Mouse (Mus musculus): ENCODE measurements around the gene Dctn1. TPM values are rescaled to one million over a fixed set of nuclear protein-coding genes. Genes with fewer than 3 reads are reported as not detected.

Dctn1 gene
- polyA plus RNA-seq, 1 experiment from 2014 or later, result 94.1 TPM

- Histone ChIP-seq H3K36me3 (ENCODE audit: insufficient read depth) (peaks cover 30% of the 10 kb centered on the region), H3K4me2 (no peak overlapping the region), H3K27me3 (ENCODE audit: insufficient read depth, low read length) (no peaks in the 10 kb centered on the region), H3K4me3 (ENCODE audit: low read depth, low read length) (no peak overlapping the region), H3K4me1 (ENCODE audit: insufficient read depth) (peaks cover 14% of the 10 kb centered on the region), H3K9me3 (ENCODE audit: low read depth, low read length) (no peaks in the 10 kb centered on the region), H3K27ac (ENCODE audit: low read depth) (no peak overlapping the region), H3K9ac (no peak overlapping the region)
- 47% methylated on average over 11 of the region's 11 CpGs for WGBS
- TF ChIP-seq CTCF (IDR thresholded peaks at IDR 0.05; ENCODE audit: low read depth), result no peak
- DNase-seq, result no peak
- ATAC-seq (ENCODE audit: insufficient read depth), result no peak
Measured at GRCm38 (mm10) chr6:83142886-83143285, 22.8 kb upstream of the Dctn1 start.

DNA sequence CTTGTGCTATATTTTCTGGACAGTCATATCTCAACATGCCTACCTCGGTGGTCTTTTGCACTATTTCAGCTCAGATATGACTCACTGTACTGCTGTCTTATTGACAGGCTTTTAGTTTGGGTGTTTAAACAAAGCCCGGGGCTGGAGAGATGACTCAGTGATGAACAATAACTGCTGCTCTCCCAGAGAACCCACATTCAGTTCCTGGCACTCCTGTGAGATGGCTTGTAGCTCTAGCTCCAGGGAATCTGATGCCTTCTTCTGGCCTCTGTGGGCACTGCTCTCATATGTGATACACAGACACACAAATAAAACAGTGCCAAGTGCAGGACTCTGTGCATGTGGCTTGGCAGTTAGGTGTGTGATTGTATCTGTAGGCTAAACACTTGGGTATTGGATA is 20.5 kb upstream of the Dctn1 start:
- Histone ChIP-seq H3K27ac (ENCODE audit: low read depth) (no peak overlapping the region), H3K27me3 (ENCODE audit: insufficient read depth, low read length) (no peaks in the 10 kb centered on the region)

GRCm38 (mm10) chr6:83145805-83146204 is 19.9 kb upstream of the Dctn1 start:
- TF ChIP-seq CTCF (IDR thresholded peaks at IDR 0.05; ENCODE audit: low read depth), result no peak
- no peak overlapping the region; the same call in 1 of the 2 replicates for H3K9ac ChIP-seq
- H3K36me3 ChIP-seq (ENCODE audit: insufficient read depth), result peaks cover 49% of the 10 kb centered on the region
- H3K27ac ChIP-seq (ENCODE audit: low read depth), result peak overlapping the region; percentile 24; the same call in 1 of the 2 replicates
- DNase-seq (no peak), ATAC-seq (ENCODE audit: insufficient read depth) (no peak)
- no peak overlapping the region for H3K4me2 ChIP-seq
- peaks cover 8% of the 10 kb centered on the region for H3K4me1 ChIP-seq (ENCODE audit: insufficient read depth)
- no peak overlapping the region for H3K4me3 ChIP-seq (ENCODE audit: low read depth, low read length)
- WGBS, result 49% methylated on average over 9 of the region's 9 CpGs
- H3K9me3 ChIP-seq (ENCODE audit: low read depth, low read length), result no peaks in the 10 kb centered on the region
- no peaks in the 10 kb centered on the region for H3K27me3 ChIP-seq (ENCODE audit: insufficient read depth, low read length)

More for the DNA sequence above, 20.5 kb upstream of the Dctn1 start:
- no peak overlapping the region for H3K4me3 ChIP-seq (ENCODE audit: low read depth, low read length)
- TF ChIP-seq CTCF (IDR thresholded peaks at IDR 0.05; ENCODE audit: low read depth), result no peak
- H3K9ac ChIP-seq, result no peak overlapping the region
- no peak overlapping the region for H3K4me2 ChIP-seq
- ATAC-seq (ENCODE audit: insufficient read depth) (no peak), DNase-seq (no peak)
- peaks cover 8% of the 10 kb centered on the region for H3K4me1 ChIP-seq (ENCODE audit: insufficient read depth)
- WGBS, result 67% methylated on average over 2 of the region's 2 CpGs
- H3K9me3 ChIP-seq (ENCODE audit: low read depth, low read length), result no peaks in the 10 kb centered on the region
- H3K36me3 ChIP-seq (ENCODE audit: insufficient read depth), result peaks cover 45% of the 10 kb centered on the region

GRCm38 (mm10) chr6:83147280-83147679 is 18.4 kb upstream of the Dctn1 start:
- Histone ChIP-seq H3K4me2 (no peak overlapping the region), H3K36me3 (ENCODE audit: insufficient read depth) (peaks cover 62% of the 10 kb centered on the region), H3K27me3 (ENCODE audit: insufficient read depth, low read length) (no peaks in the 10 kb centered on the region), H3K27ac (ENCODE audit: low read depth) (no peak overlapping the region), H3K9ac (no peak overlapping the region), H3K4me3 (ENCODE audit: low read depth, low read length) (no peak overlapping the region), H3K4me1 (ENCODE audit: insufficient read depth) (peaks cover 3% of the 10 kb centered on the region; the same call in 1 of the 2 replicates), H3K9me3 (ENCODE audit: low read depth, low read length) (no peaks in the 10 kb centered on the region)
- no peak for TF ChIP-seq CTCF (IDR thresholded peaks at IDR 0.05; ENCODE audit: low read depth)
- ATAC-seq (ENCODE audit: insufficient read depth), result no peak
- WGBS, result 62% methylated on average over 7 of the region's 7 CpGs
- no peak for DNase-seq

DNA sequence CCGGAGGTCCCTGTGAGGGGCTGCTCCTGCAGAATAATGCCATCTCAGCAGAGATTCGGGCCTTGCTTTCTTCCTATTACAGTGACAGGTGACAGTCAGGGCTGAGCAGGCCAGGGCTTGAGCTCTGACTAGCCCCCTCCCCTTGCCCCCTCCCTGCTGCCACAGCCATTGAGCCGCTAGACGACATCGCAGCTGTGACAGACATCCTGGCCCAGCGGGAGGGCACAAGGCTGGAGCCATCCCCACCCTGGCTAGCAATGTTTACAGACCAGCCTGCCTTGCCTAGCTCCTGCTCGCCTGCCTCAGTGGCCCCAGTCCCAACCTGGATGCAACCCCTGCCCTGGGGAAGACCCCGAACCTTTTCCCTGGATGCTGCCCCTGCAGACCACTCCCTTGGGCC is 14.0 kb upstream of the Dctn1 start:
- H3K27me3 ChIP-seq (ENCODE audit: insufficient read depth, low read length), result no peaks in the 10 kb centered on the region; the same call in 1 of the 2 replicates
- H3K36me3 ChIP-seq (ENCODE audit: insufficient read depth), result peaks cover 61% of the 10 kb centered on the region
- H3K4me2 ChIP-seq, result no peak overlapping the region
- 0 out of 2 replicates have a peak, but pooled peaks cover 4% of the 10 kb centered on the region for H3K4me1 ChIP-seq (ENCODE audit: insufficient read depth)
- 27% methylated on average over 8 of the region's 8 CpGs for WGBS
- TF ChIP-seq CTCF (IDR thresholded peaks at IDR 0.05; ENCODE audit: low read depth), result no peak
- no peak for DNase-seq
- no peak for ATAC-seq (ENCODE audit: insufficient read depth)
- no peaks in the 10 kb centered on the region for H3K9me3 ChIP-seq (ENCODE audit: low read depth, low read length)
- peak overlapping the region; percentile 30; the same call in 1 of the 2 replicates for H3K27ac ChIP-seq (ENCODE audit: low read depth)
- H3K9ac ChIP-seq, result no peak overlapping the region
- no peak overlapping the region for H3K4me3 ChIP-seq (ENCODE audit: low read depth, low read length)

- DNase-seq (no peak), ATAC-seq (ENCODE audit: insufficient read depth) (no peak)
- Histone ChIP-seq H3K4me1 (ENCODE audit: insufficient read depth) (0 out of 2 replicates have a peak, but pooled peaks cover 4% of the 10 kb centered on the region), H3K36me3 (ENCODE audit: insufficient read depth) (peaks cover 48% of the 10 kb centered on the region), H3K4me3 (ENCODE audit: low read depth, low read length) (no peak overlapping the region), H3K9ac (no peak overlapping the region), H3K9me3 (ENCODE audit: low read depth, low read length) (no peaks in the 10 kb centered on the region), H3K27me3 (ENCODE audit: insufficient read depth, low read length) (no peaks in the 10 kb centered on the region; the same call in 1 of the 2 replicates), H3K27ac (ENCODE audit: low read depth) (no peak overlapping the region), H3K4me2 (no peak overlapping the region)
- 81% methylated on average over 12 of the region's 12 CpGs for WGBS
- TF ChIP-seq CTCF (IDR thresholded peaks at IDR 0.05; ENCODE audit: low read depth), result no peak
Measured at GRCm38 (mm10) chr6:83153038-83153437, 12.7 kb upstream of the Dctn1 start.

GRCm38 (mm10) chr6:83153485-83153884 is 12.2 kb upstream of the Dctn1 start:
- WGBS, result 54% methylated on average over 5 of the region's 5 CpGs
- ATAC-seq (ENCODE audit: insufficient read depth), result no peak
- Histone ChIP-seq H3K27ac (ENCODE audit: low read depth) (no peak overlapping the region), H3K9me3 (ENCODE audit: low read depth, low read length) (no peaks in the 10 kb centered on the region), H3K9ac (no peak overlapping the region), H3K36me3 (ENCODE audit: insufficient read depth) (peaks cover 43% of the 10 kb centered on the region), H3K4me3 (ENCODE audit: low read depth, low read length) (no peak overlapping the region), H3K4me1 (ENCODE audit: insufficient read depth) (0 out of 2 replicates have a peak, but pooled peaks cover 4% of the 10 kb centered on the region), H3K27me3 (ENCODE audit: insufficient read depth, low read length) (no peaks in the 10 kb centered on the region; the same call in 1 of the 2 replicates), H3K4me2 (no peak overlapping the region)
- DNase-seq, result no peak
- TF ChIP-seq CTCF (IDR thresholded peaks at IDR 0.05; ENCODE audit: low read depth), result no peak

All from lung, embryonic 14.5 days (tissue).